ENCODE assay signal across 8 mouse cellular contexts in the genomic region with DNA sequence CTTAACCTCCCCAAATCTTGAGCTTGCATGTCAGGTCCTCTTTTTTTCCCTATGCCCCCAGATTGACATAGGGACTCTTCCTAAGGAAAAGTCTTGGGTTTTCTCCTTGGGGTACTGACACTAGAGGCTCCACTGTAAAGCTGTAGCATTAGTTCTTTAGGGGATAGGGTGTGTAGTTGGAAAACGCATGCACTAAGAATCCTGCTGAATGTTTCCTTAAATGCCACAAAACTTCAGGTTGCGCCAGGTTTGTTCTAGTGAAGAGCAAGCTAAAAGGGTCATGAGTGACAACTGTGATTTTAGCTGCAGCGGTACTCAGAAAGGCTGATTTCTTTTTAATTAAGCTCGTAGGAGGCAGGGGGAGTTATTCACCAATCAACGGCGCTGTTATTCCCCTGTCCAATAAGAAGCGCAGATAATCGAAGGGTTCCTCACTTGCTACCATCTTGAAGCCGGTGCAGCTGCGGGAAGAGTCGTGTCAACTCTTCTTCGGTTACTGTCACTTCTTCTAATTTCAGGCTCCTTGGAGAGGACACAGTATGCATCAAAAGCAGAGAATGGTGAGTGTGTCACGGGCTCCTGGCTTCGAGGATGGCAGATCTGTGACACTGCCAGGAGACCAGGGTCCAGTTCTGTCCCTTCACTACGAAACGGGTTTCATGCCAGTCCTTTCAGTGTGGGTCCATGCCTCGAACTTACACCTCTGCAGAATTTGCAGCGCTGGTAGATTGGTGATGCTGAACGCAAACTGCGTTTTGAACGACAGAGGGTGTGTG. TPM values are rescaled to one million over a fixed set of nuclear protein-coding genes. Genes with fewer than 3 reads are reported as not detected.
DNase-seq lines count a peak whose midpoint lies in the region; ATAC-seq and TF ChIP-seq lines count a peak whose summit lies in the region.

A gene (plus strand): TSS at position 431 of the 776 bp plus-strand sequence.

- peaks cover 29% of the 10 kb centered on the region for H3K36me3 ChIP-seq in embryonic facial prominence, embryonic 13.5 days
- peaks cover 3% of the 10 kb centered on the region for H3K36me3 ChIP-seq in kidney, adult 2 months (ENCODE audit: control insufficient read depth, insufficient read depth, low read length)
- H3K36me3 ChIP-seq in limb, embryonic 12.5 days: peaks cover 32% of the 10 kb centered on the region
- H3K36me3 ChIP-seq in midbrain, embryonic 15.5 days (replicated peaks): peaks cover 8% of the 10 kb centered on the region; the same call in 1 of the 2 replicates
- peaks cover 5% of the 10 kb centered on the region; the same call in 1 of the 2 replicates for H3K36me3 ChIP-seq in spleen, adult 2 months (ENCODE audit: control insufficient read depth, insufficient read depth, low read length)

- TF ChIP-seq POLR2A in kidney, adult 2 months (IDR thresholded peaks at IDR 0.05; ENCODE audit: low read depth, low read length): no peak
- peak; percentile 50 for TF ChIP-seq POLR2A in spleen, adult 2 months (IDR thresholded peaks at IDR 0.05; ENCODE audit: low read depth, low read length)

- peak within 1 kb of the TSS; percentile 72 for H3K4me2 ChIP-seq in embryonic facial prominence, embryonic 13.5 days
- peak within 1 kb of the TSS; percentile 85 for H3K4me2 ChIP-seq in limb, embryonic 12.5 days
- peak within 1 kb of the TSS; percentile 88 for H3K4me2 ChIP-seq in midbrain, embryonic 15.5 days

- H3K9ac ChIP-seq in embryonic facial prominence, embryonic 13.5 days: peak within 1 kb of the TSS; percentile 82
- H3K9ac ChIP-seq in limb, embryonic 12.5 days (replicated peaks): peak within 1 kb of the TSS; percentile 77
- peak within 1 kb of the TSS; percentile 69 for H3K9ac ChIP-seq in midbrain, embryonic 15.5 days

- no peak for ATAC-seq in embryonic facial prominence, embryonic 13.5 days (ENCODE audit: insufficient number of reproducible peaks, insufficient read depth, low FRiP score, low TSS enrichment, low read depth)
- ATAC-seq in limb, embryonic 12.5 days (ENCODE audit: insufficient number of reproducible peaks, insufficient read depth, low FRiP score, low TSS enrichment, low read depth): peak; percentile 86; the same call in 1 of the 2 replicates
- peak; percentile 98 for ATAC-seq in midbrain, embryonic 15.5 days (replicated peaks)

- 1% methylated on average over 21 of the region's 21 CpGs for WGBS in embryonic facial prominence, embryonic 13.5 days
- under 1% methylated on average over 21 of the region's 21 CpGs for WGBS in kidney, adult 2 months
- WGBS in limb, embryonic 12.5 days: 1% methylated on average over 21 of the region's 21 CpGs
- under 1% methylated on average over 21 of the region's 21 CpGs for WGBS in midbrain, embryonic 15.5 days
- WGBS in spleen, adult 2 months: 2% methylated on average over 21 of the region's 21 CpGs

- H3K4me1 ChIP-seq in embryonic facial prominence, embryonic 13.5 days: peaks cover 7% of the 10 kb centered on the region
- H3K4me1 ChIP-seq in kidney, adult 2 months (ENCODE audit: control insufficient read depth, insufficient read depth, low read length): peaks cover 7% of the 10 kb centered on the region; the same call in 1 of the 2 replicates
- H3K4me1 ChIP-seq in limb, embryonic 12.5 days (replicated peaks): peaks cover 6% of the 10 kb centered on the region
- H3K4me1 ChIP-seq in midbrain, embryonic 15.5 days: peaks cover 18% of the 10 kb centered on the region
- peaks cover 5% of the 10 kb centered on the region; the same call in 1 of the 2 replicates for H3K4me1 ChIP-seq in spleen, adult 2 months (ENCODE audit: control insufficient read depth, insufficient read depth, insufficient read length)

- H3K27me3 ChIP-seq in embryonic facial prominence, embryonic 13.5 days: no peaks in the 10 kb centered on the region
- no peaks in the 10 kb centered on the region for H3K27me3 ChIP-seq in kidney, adult 2 months (replicated peaks; ENCODE audit: control insufficient read depth, insufficient read depth, low read length)
- H3K27me3 ChIP-seq in limb, embryonic 12.5 days: no peaks in the 10 kb centered on the region
- H3K27me3 ChIP-seq in midbrain, embryonic 15.5 days (replicated peaks): no peaks in the 10 kb centered on the region
- H3K27me3 ChIP-seq in spleen, adult 2 months (ENCODE audit: control insufficient read depth, insufficient read depth, low read length): no peaks in the 10 kb centered on the region

- peak within 1 kb of the TSS; percentile 74 for H3K27ac ChIP-seq in embryonic facial prominence, embryonic 13.5 days
- peak within 1 kb of the TSS; percentile 37; the same call in 1 of the 2 replicates for H3K27ac ChIP-seq in kidney, adult 2 months (ENCODE audit: insufficient read depth, low read depth, low read length)
- 0 out of 2 replicates have a peak within 1 kb of the TSS, but pooled peaks have one; percentile 51 for H3K27ac ChIP-seq in limb, embryonic 12.5 days
- H3K27ac ChIP-seq in midbrain, embryonic 15.5 days: peak within 1 kb of the TSS; percentile 84
- peak within 1 kb of the TSS; percentile 83 for H3K27ac ChIP-seq in spleen, adult 2 months (ENCODE audit: insufficient read depth, low read length)

- peak; percentile 69 for DNase-seq in 3134 (ENCODE audit: extremely low read depth, insufficient read length, low spot score)
- DNase-seq in adrenal gland, postnatal 36 days: peak; percentile 80 to 84
- peak; percentile 94 for DNase-seq in heart, adult 18-20 months
- DNase-seq in kidney, adult 2 months: peak; percentile 95
- peak; percentile 83 to 84 for DNase-seq in spleen, adult 2 months (ENCODE audit: low read depth in 1 of 2, low spot score in 2 of 2)

- peak within 1 kb of the TSS; percentile 69 for H3K4me3 ChIP-seq in embryonic facial prominence, embryonic 13.5 days
- H3K4me3 ChIP-seq in kidney, adult 2 months (ENCODE audit: insufficient read depth, low read depth, low read length): peak within 1 kb of the TSS; percentile 79
- H3K4me3 ChIP-seq in limb, embryonic 12.5 days (replicated peaks): peak within 1 kb of the TSS; percentile 74
- peak within 1 kb of the TSS; percentile 80 for H3K4me3 ChIP-seq in midbrain, embryonic 15.5 days
- H3K4me3 ChIP-seq in spleen, adult 2 months (ENCODE audit: extremely low read depth, insufficient read depth, insufficient read length): peak within 1 kb of the TSS; percentile 89

- no peaks in the 10 kb centered on the region; the same call in 1 of the 2 replicates for H3K9me3 ChIP-seq in embryonic facial prominence, embryonic 13.5 days
- H3K9me3 ChIP-seq in limb, embryonic 12.5 days: no peaks in the 10 kb centered on the region
- no peaks in the 10 kb centered on the region for H3K9me3 ChIP-seq in midbrain, embryonic 15.5 days

- TF ChIP-seq CTCF in kidney, adult 2 months (conservative IDR thresholded peaks at IDR 0.05; ENCODE audit: insufficient read depth, insufficient read length, low read depth, low read length): no peak
- no peak for TF ChIP-seq CTCF in spleen, adult 2 months (IDR thresholded peaks at IDR 0.05; ENCODE audit: extremely low read depth, insufficient read depth, insufficient read length, insufficient replicate concordance)

RNA-seq across cellular contexts. Expression of the gene that starts here (rescaled TPM):
- total RNA-seq in adrenal gland, postnatal 36 days (2021): 10 to 100 TPM in 1 of 2 experiments, 1 to 10 TPM in 1; 9.6 to 10.7 TPM
- 16.3 and 17.4 TPM in 2 replicates for polyA plus RNA-seq in embryonic facial prominence, embryonic 13.5 days (2015; fragmentation: Nextera tagmentation; extraction: Ambion mirVana)
- total RNA-seq in heart, adult 18-20 months (2021): 1 to 10 TPM; 6.0 to 6.5 TPM
- 2.3 and 2.6 TPM in 2 replicates for polyA plus RNA-seq in kidney, adult 2 months (2012; rRNA removed)
- polyA plus RNA-seq in limb, embryonic 12.5 days (2016; fragmentation: Nextera tagmentation; extraction: Ambion mirVana): 15.2 and 16.1 TPM in 2 replicates
- 23.6 and 24.0 TPM in 2 replicates for polyA plus RNA-seq in midbrain, embryonic 15.5 days (2015; fragmentation: Nextera tagmentation; extraction: Ambion mirVana)
- 2.9 TPM in 2 replicates for polyA plus RNA-seq in spleen, adult 2 months (2012; rRNA removed)
